Mouse (Mus musculus) retina, adult 2 months (tissue): ENCODE measurements around the gene Rsc1a1.

Experiments
- DNase-seq: peaks from one replicate; pipeline ENCODE4 v3.0.0-alpha.2; 2012; ENCODE audit warnings: low read depth, low spot score

Rsc1a1 gene

GRCm38 (mm10) chr4:141654509-141654908, 30.9 kb downstream of the Rsc1a1 start:
- DNase-seq, result no peak

- DNase-seq, result no peak
These were observed 31.6 kb downstream of the Rsc1a1 start for GRCm38 (mm10) chr4:141653813-141654212.

GRCm38 (mm10) chr4:141653044-141653443, 32.4 kb downstream of the Rsc1a1 start:
- DNase-seq, result no peak

GRCm38 (mm10) chr4:141651944-141652343, 33.5 kb downstream of the Rsc1a1 start:
- DNase-seq, result no peak

GRCm38 (mm10) chr4:141651286-141651685, 34.1 kb downstream of the Rsc1a1 start:
- no peak for DNase-seq

- DNase-seq, result no peak
These were observed 36.2 kb downstream of the Rsc1a1 start for GRCm38 (mm10) chr4:141649244-141649643.

GRCm38 (mm10) chr4:141648262-141648661, 37.1 kb downstream of the Rsc1a1 start:
- no peak for DNase-seq

GRCm38 (mm10) chr4:141647187-141647586, 38.2 kb downstream of the Rsc1a1 start:
- no peak for DNase-seq

GRCm38 (mm10) chr4:141645988-141646387, 39.4 kb downstream of the Rsc1a1 start:
- no peak for DNase-seq

GRCm38 (mm10) chr4:141643118-141643855, 42.1 kb downstream of the Rsc1a1 start:
- no peak for DNase-seq

GRCm38 (mm10) chr4:141641961-141642811, 43.2 kb downstream of the Rsc1a1 start:
- DNase-seq, result no peak

- DNase-seq, result no peak
These were observed 44.0 kb downstream of the Rsc1a1 start for GRCm38 (mm10) chr4:141641353-141641771.

GRCm38 (mm10) chr4:141639474-141639873, 45.9 kb downstream of the Rsc1a1 start:
- DNase-seq, result no peak

- no peak for DNase-seq
These were observed 48.7 kb downstream of the Rsc1a1 start for GRCm38 (mm10) chr4:141636693-141637092.

- DNase-seq, result no peak
These were observed 49.4 kb downstream of the Rsc1a1 start for GRCm38 (mm10) chr4:141635991-141636390.
